Mouse (Mus musculus) cerebellum, postnatal 4 days (tissue): Measurements from ENCODE around the gene Lrp5.
"Not testable (repeated sequence)": the region's sequence is repeated elsewhere in the genome, so short reads cannot be mapped to it uniquely, and the experiment has no call there.

ENCODE experiments used
- DNase-seq, 2 experiments: peaks; one replicate each; pipeline ENCODE4 v3.0.0; 2022; ENCODE audit warnings: low spot score in 2 of 2, mixed read lengths in 1 of 2

Gene Lrp5

DNA sequence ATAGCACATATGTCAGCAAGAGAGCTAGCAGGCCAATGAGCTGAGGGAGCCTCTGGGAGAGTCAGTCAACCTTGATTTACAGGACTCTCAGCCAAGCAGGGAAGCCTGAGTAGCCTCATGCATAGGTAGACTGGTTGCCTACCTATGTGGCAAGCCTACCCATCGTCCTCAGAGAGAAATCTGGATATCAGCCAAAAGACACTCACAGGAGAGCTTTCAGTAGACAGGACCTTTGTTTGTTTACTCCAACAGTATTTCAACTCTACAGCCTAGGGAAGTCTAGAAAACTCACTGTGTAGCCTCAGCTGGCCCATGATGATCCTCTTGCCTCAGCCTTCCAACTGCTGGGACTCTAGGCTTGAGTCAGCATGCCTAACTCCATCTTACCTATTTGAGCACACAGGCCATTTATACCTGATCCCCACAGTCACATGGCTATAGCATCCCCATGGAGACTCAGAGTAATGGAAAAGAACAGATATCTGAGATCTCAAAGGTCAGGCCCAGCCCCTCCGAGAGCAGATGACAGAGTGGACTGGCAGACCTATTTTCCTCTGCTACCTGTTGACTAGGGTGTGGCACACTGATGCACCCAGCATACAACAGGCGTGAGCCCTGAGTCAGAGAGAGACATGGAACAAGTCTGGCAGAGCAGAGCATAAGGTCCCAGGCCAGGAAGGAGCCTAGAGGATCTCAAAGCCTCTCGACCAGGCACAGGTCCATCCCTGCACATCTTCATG is 73.7 kb downstream of the Lrp5 start:
- no peak for DNase-seq

DNA sequence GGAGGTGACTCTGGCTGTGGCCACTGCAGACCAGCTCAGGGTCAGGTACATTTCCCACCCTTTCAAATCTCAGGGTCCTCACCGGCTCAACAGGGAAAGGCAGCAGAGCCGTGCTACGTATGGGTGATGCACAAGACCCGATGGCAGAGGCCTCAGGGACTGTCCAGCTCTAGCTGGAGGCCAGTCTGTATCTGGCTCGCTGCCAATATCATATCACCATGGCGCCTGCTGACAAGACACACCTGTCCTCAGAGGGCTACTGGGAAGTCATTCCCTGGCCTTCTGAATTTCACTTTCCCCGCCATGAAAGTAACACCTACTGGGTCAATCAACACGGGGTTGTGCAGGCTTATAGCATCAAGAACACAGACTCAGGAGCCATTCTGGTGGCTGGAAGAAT is 74.6 kb downstream of the Lrp5 start:
- no peak for DNase-seq

DNA sequence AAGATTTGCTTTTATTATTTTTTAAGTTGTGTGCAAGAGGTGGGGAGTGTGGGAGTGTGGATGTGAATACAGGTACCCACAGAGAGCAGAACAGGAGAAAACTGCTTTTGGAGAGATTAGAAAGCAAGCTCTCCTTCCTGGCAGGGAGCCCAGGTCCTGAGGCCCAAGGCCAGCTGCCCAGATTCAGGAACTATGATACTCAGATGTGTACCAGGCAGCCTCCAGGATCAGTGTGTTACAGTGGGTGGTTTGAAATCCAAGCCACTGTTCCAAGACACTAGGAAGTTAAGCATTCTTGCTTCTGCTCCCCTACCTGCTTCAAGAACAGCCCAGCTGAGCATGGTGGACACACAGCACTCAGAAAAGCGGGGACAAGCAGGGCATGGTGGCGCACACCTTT is 75.5 kb downstream of the Lrp5 start:
- DNase-seq = peak in 1 of 2 experiments; percentile 28

GRCm38 (mm10) chr19:3609826-3610225 is 76.5 kb downstream of the Lrp5 start:
- DNase-seq = no peak

GRCm38 (mm10) chr19:3594316-3594715 is 92.0 kb downstream of the Lrp5 start:
- no peak for DNase-seq

- DNase-seq = no peak
These were observed 92.8 kb downstream of the Lrp5 start for GRCm38 (mm10) chr19:3593379-3594055.

DNA sequence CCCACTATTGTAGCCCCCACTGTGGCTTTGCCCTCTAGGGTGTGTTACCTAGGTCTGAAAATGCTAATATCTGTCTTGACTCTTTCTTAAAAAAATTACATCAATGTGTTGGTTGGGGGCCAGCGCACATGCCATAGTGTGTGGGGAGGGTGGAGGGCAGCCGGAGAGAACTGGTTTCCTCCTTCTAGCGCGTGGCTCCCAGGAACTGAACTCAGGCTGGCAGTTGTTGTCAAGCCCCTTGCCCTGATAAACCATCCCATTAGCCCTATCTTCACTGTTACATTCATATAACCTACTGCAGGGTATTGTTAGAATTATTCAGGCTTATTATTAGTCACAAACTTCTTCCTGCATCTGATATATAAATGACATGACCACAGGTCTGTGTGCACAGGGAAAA is 96.4 kb downstream of the Lrp5 start:
- no peak for DNase-seq

GRCm38 (mm10) chr19:3589547-3589946 is 96.8 kb downstream of the Lrp5 start:
- no peak for DNase-seq

GRCm38 (mm10) chr19:3587729-3588128 is 98.6 kb downstream of the Lrp5 start:
- DNase-seq = not testable (repeated sequence)

- peak in 1 of 2 experiments; percentile 34 for DNase-seq
These were observed 99.8 kb downstream of the Lrp5 start for GRCm38 (mm10) chr19:3586540-3586939.

GRCm38 (mm10) chr19:3586026-3586425 is 100.3 kb downstream of the Lrp5 start:
- no peak for DNase-seq

DNA sequence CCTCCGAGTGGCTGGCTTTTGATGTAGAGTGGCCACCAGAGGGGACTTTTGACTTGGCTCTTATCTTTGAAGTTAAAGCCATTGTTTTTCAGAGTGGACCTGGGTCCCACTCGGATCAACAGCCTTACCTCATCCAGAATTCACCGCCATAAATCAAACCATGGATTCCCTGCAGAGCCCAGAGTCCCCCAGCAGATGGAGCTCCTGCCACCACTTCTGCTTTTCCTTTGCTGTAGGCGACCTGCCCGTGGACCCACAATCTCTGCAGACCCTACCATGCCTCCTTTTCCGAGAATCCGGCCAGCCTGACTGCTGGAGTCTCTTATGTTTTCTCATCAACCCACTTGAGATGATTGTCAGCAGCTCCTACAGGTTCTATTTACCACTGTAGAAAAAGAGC is 105.0 kb downstream of the Lrp5 start:
- DNase-seq = peak; percentile 45 to 67

GRCm38 (mm10) chr19:3577911-3578290 is 108.5 kb downstream of the Lrp5 start:
- no peak for DNase-seq

GRCm38 (mm10) chr19:3577265-3577910 is 109.0 kb downstream of the Lrp5 start:
- DNase-seq = no peak

DNA sequence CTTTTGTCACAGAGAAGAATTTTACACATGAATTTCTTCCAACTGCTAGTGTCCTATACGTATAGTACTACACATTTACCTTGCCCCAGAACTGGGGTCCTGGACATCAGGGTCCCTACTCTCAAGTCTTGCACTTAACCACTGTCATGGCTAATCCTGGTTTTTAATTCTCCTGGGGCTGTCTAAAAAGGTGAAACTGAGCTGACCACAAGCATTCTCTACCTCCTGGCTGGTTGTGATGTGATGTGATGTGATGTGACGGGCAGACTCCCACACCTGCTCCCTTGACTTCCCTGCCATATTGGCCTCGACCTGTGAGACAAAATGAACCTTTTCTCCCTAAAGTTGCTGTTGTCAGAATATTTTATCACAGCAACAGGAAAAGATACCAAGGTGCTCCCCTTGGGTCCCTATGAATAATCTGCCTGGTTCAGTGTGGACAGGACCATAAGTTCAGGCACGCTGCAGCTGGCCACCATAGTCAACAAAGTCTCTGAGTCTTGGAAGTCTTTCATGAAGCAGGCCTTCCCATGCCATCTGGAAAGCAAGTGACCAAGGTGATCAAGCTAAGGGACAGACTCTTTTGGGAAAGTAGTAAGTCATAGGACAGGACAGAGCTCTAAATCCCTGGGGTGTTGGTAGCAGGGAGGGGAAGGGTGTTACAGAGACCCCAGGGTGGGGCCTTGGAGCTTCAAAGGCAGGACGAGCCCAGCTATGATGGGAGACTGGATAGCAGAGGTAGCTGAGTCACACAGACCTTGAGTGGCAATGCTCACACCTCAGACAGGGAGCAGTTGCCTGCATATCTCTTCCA is 109.7 kb downstream of the Lrp5 start:
- no peak for DNase-seq

- peak; percentile 89 to 97 for DNase-seq
These were observed 110.6 kb downstream of the Lrp5 start, which contains the start of gene Ppp6r3 for GRCm38 (mm10) chr19:3575632-3576384. Gene Ppp6r3, minus strand, starts transcription at chr19:3575749.

DNA sequence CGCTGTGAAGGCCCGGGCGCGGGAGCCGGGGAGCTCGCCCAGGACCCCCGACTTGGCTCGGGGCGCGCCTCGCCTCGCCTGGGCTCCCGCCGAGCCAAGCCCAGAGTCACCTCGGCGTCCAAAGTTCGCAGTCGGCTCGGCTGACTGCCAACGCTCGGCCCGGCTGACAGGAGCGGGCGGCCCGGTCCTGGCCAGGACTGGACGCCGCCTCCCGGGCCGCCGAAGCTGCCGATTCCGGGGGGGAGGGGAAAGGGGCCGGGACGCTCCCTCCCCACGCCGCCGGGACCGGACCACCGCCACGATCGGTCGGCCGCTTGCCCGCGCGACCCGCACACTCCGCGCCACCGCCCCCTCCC is 111.1 kb downstream of the Lrp5 start:
- no peak for DNase-seq

- no peak for DNase-seq
These were observed 111.7 kb downstream of the Lrp5 start for GRCm38 (mm10) chr19:3574593-3575094.

GRCm38 (mm10) chr19:3564309-3564708 is 122.1 kb downstream of the Lrp5 start:
- no peak for DNase-seq

GRCm38 (mm10) chr19:3562752-3563151 is 123.6 kb downstream of the Lrp5 start:
- DNase-seq = no peak

- DNase-seq = no peak
These were observed 124.1 kb downstream of the Lrp5 start for GRCm38 (mm10) chr19:3562298-3562697.
